Mouse (Mus musculus) gastrocnemius, postnatal 14 days (tissue): Measurements from ENCODE around the gene Arsg. TPM values are rescaled to one million over a fixed set of nuclear protein-coding genes. Genes with fewer than 3 reads are reported as not detected.
A peak's percentile ranks its signal among the peaks of the same experiment; 100 is the strongest.

Experiments
- DNase-seq: peaks from one replicate; pipeline ENCODE4 v3.0.0; 2021; ENCODE audit warnings: mixed read lengths
- intact Hi-C: fragments of 180-260 bp; cut with DNase I; formaldehyde crosslinking; loops from one replicate; pipeline ENCODE4 v1.15.1; 2025; ENCODE audit warnings: low total_unique reads
- long read RNA-seq, 2 experiments: library from polyadenylated mRNA; stranded (forward); transcript quantifications; one replicate each; pipeline ENCODE4 v2.0.0; 2021
- total RNA-seq, 2 experiments: library from RNA; stranded (reverse); gene quantifications; 2 replicates each; pipeline ENCODE4 v1.2.3; 2021

Arsg gene
- total RNA-seq, result 1 to 10 TPM; 5.7 to 7.1 TPM
- long read RNA-seq, experiment 1, partial matches to known transcripts, result 3 of 12 reads
- long read RNA-seq, experiment 1, other reads (novel, unspliced or antisense), result 9 of 12 reads
- long read RNA-seq, experiment 2, partial matches to known transcripts, result 1 of 11 reads
- long read RNA-seq, experiment 2, other reads (novel, unspliced or antisense), result 9 of 11 reads

DNA sequence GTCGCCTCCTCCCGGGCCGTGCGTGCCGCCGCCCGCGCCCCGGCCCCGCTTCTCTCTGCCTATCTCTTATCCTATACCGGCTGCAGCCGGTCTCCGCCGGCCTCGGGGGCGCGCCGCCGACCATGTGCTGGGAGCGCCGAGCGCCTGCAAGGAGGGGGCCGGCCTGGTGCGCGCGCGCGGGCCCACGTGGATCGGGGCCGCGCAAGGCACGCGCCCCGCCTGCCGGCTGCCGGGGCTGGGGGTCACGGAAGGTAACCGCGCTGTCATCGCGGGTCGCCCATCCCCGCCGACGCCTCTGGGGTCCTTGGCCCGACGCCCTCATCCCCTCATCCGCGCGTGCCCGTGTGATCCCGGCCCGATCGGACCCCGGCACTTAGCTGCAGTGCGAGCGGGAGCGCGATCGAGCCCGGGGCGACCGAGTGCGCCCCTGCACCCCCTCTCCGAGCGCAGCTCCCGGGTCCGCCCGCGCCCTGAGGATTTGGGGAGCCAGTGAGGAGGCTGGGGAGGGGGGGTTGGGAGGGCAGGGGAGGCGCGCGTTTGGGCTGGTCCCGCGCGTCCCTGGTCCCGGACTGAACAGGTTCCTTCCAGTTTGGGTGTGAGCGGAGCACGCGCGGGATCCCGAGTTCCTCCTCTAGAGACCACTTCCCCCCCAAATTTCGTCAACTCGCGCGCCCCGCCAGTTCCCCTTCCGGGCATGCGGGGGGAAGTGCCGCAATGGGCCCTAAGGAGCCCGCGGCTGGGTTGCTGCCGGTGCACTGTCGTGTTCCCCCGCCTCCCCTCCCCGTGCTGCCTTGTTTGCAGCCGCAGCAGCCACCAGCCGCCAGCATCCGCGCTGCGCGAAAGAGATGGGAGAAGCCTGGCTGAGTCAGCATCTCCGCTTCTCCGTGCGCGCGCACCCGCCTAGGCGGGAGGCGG lies at the start of gene Arsg, which contains the start of gene Slc16a6:
Gene Arsg (plus strand): TSS at position 204 of the 915 bp plus-strand sequence.
Gene Slc16a6 (minus strand): TSS at position 428 of the 915 bp plus-strand sequence.
- DNase-seq, result peak; percentile 84
- intact Hi-C loops, result no loop called here

- intact Hi-C loops, result no loop called here
- DNase-seq, result peak; percentile 99
Measured at GRCm38 (mm10) chr11:109425392-109426271, 47.5 kb upstream of the Arsg start, which contains the start of gene Amz2. Gene Amz2 (plus strand): TSS chr11:109425946.

GRCm38 (mm10) chr11:109426272-109426586 lies 46.9 kb upstream of the Arsg start:
- no peak for DNase-seq
- intact Hi-C loops, result no loop called here

- no peak for DNase-seq
- intact Hi-C loops, result no loop called here
Measured at GRCm38 (mm10) chr11:109427353-109427752, 45.8 kb upstream of the Arsg start.

GRCm38 (mm10) chr11:109434233-109434798 lies 38.9 kb upstream of the Arsg start:
- intact Hi-C loops, result no loop called here
- no peak for DNase-seq

GRCm38 (mm10) chr11:109436889-109437288 lies 36.3 kb upstream of the Arsg start:
- intact Hi-C loops, result no loop called here
- no peak for DNase-seq

GRCm38 (mm10) chr11:109439209-109439608 lies 34.0 kb upstream of the Arsg start:
- DNase-seq, result no peak
- intact Hi-C loops, result no loop called here

DNA sequence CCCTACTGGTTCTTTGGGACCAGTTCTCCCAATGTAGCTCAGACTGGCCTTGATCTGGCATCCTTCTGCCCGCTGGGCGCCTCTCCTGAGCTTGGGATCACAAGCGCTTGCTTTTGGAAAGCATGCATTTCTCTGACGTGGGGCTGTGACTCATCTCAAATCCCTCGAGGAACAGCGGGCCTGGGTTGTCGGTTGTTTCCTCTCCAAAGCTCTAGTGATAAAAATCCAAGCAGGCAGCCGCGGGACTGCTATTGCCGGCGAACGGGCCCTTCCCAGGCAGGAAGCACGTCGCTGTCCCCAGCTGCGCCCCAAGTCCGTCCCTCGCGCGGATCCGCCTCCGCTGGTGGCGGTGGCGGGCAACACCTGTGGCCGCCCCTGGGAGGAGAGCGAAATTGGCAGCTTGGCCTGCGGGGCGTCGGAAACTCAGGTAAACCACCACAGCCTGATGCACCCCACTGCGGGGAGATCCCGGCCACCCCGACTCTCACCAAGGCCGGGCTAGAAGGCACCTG lies 33.3 kb upstream of the Arsg start:
- intact Hi-C loops, result loop anchor here (10.0 kb wide), 2 partner anchors 195 to 425 kb away; no protein-coding TSS in a partner anchor
- peak; percentile 83 for DNase-seq

DNA sequence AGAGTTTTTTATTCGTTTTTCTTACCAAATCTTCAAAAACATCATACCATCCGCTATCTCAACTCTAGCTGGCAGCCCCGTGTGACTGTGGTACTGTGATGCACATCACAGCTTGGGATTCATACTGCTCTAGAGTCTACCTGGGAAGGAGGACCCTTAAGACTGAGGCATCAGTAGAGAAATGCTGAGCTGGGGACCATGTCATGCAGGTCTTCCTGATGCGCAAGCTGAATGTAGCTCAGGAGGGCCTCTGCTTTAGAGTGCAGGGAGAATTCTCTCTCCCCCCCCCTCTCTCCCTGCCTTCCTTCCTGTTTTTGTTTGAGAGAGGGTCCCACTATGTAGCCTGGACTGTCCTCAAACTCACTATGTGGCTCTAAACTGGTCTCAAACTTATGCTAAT lies 32.5 kb upstream of the Arsg start:
- intact Hi-C loops, result loop anchor here (10.0 kb wide), 2 partner anchors 196 to 424 kb away; no protein-coding TSS in a partner anchor

GRCm38 (mm10) chr11:109441119-109441518 lies 32.1 kb upstream of the Arsg start:
- no peak for DNase-seq

More for the DNA sequence above, 32.5 kb upstream of the Arsg start:
- DNase-seq, result no peak

GRCm38 (mm10) chr11:109442166-109442730 lies 30.9 kb upstream of the Arsg start:
- DNase-seq, result no peak
- intact Hi-C loops, result loop anchor here (10.0 kb wide), 2 partner anchors 197 to 423 kb away; no protein-coding TSS in a partner anchor

More at GRCm38 (mm10) chr11:109441119-109441518, 32.1 kb upstream of the Arsg start:
- intact Hi-C loops, result loop anchor here (10.0 kb wide), 2 partner anchors 196 to 424 kb away; no protein-coding TSS in a partner anchor

DNA sequence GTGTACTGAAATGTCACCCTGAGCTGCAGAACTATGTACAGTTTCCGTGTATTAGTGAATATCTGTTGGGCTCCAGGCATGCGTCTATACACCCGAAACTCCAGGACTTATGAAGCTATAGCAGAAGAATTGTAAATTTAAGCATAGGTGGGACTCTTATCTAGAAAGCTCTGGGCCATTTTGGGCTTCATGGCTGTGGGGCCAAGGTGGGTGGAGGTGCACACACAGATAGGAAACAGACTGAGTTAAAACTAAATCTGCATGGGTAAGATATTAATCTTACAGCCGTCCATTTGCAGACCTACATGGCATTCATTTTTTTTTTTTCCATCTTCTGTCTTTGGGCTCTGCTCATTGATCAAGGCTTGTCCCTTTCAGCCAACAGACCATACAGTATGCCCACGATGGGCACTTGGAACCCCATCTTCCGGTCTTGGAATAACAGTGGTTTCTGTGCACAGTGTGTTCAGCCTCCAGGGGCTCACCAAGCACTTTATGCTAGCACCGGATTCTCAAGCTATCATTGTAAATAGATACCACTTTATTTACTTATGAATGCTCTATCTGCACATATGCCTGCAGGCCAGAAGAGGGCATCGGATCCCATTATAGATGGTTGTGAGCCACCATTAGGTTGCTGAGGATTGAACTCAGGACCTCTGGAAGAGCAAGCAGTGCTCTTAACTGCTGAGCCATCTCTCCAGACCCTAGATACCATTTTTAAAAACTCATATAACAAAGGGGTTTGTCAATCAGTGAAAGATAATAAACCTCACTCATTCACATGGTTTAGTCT lies 29.5 kb upstream of the Arsg start:
- intact Hi-C loops, result loop anchor here (10.0 kb wide), 2 partner anchors 199 to 421 kb away; no protein-coding TSS in a partner anchor
- DNase-seq, result no peak

DNA sequence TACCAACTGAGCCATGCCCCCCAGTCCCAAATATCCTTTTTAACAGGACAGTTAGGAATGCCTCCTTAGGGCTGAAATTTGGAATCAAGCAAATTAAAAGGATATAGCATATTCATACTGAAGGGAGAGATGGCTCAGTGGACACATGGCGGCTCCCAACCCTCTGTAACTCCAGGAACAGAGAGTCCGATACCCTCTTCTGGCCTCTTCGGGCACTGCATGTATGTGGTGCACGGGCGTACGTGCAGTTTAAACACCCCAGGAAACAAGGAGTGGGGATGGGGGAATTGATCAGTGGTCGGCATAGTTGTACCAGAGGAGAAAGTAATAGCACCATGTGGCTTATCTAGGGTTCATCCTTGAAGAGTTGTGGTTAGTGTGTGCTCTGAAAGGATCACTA lies 28.6 kb upstream of the Arsg start:
- peak; percentile 19 for DNase-seq
- intact Hi-C loops, result loop anchor here (10.0 kb wide), 2 partner anchors 200 to 420 kb away; no protein-coding TSS in a partner anchor

GRCm38 (mm10) chr11:109445438-109446035 lies 27.6 kb upstream of the Arsg start:
- intact Hi-C loops, result loop anchor here (5.0 to 10.0 kb wide), 3 partner anchors 137 to 419 kb away; no protein-coding TSS in a partner anchor
- no peak for DNase-seq

GRCm38 (mm10) chr11:109451169-109451568 lies 22.0 kb upstream of the Arsg start:
- intact Hi-C loops, result no loop called here
- DNase-seq, result no peak

DNA sequence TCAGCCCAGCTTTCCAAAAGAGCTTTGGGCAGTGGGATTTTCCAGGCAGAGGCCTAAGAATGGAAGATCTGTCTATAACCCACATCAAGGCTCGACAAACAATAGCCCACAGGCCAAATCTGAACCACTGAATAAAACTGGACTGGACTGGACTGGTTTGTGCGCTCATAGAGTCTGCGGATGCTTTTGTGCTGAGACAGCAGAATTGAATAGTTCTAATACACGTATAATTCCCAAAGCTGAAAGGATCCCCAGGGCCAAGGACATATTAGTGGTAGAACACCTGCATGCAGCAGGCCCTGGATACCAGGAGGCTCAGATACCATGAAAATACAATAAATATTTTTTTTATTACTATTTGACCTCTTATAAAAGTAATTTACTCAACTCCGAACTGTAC lies 16.9 kb upstream of the Arsg start:
- DNase-seq, result no peak
- intact Hi-C loops, result no loop called here

- no peak for DNase-seq
- intact Hi-C loops, result no loop called here
Measured at GRCm38 (mm10) chr11:109458165-109458564, 15.0 kb upstream of the Arsg start.
